Mouse (Mus musculus) heart, postnatal 0 days (tissue): ENCODE measurements around the gene Phc3. TPM values are rescaled to one million over a fixed set of nuclear protein-coding genes. Genes with fewer than 3 reads are reported as not detected.

Experiments
- ATAC-seq: fragments of 200-750 bp; cut with Nextera tagmentation; 2 replicates; pipeline ENCODE4 v1.8.0; 2017; ENCODE audit warnings: low read depth, moderate number of reproducible peaks, moderate library complexity; ENCODE audit not compliant: insufficient read depth
- DNase-seq: peaks from one replicate; pipeline ENCODE4 v3.0.0-alpha.2; 2016; ENCODE audit warnings: low spot score
- H3K27ac ChIP-seq: fragments of 300-500 bp; sonication (generic); 2 replicates; pipeline ENCODE4 v1.5.1; 2014; ENCODE audit warnings: low read depth, mild to moderate bottlenecking
- H3K27me3 ChIP-seq: fragments of 300-500 bp; sonication (generic); 2 replicates; pipeline ENCODE4 v1.6.1; 2014; ENCODE audit warnings: low read length, mixed read lengths; ENCODE audit not compliant: control insufficient read depth, insufficient read depth
- H3K36me3 ChIP-seq: fragments of 300-500 bp; sonication (generic); replicated peaks from 2 replicates; pipeline ENCODE4 v1.6.1; 2014; ENCODE audit warnings: low read length, mixed read lengths; ENCODE audit not compliant: control insufficient read depth, insufficient read depth
- H3K4me1 ChIP-seq: fragments of 300-500 bp; sonication (generic); 2 replicates; pipeline ENCODE4 v1.6.1; 2014; ENCODE audit warnings: antibody characterized with exemption; ENCODE audit not compliant: control insufficient read depth, insufficient read depth
- H3K4me2 ChIP-seq: fragments of 300-500 bp; sonication (generic); 2 replicates; pipeline ENCODE4 v1.6.1; 2014; ENCODE audit warnings: low read depth, mild to moderate bottlenecking, low read length, moderate library complexity
- H3K4me3 ChIP-seq: fragments of 300-500 bp; sonication (generic); 2 replicates; pipeline ENCODE4 v1.5.1; 2014; ENCODE audit warnings: low read depth, low read length
- H3K9ac ChIP-seq: fragments of 300-500 bp; sonication (generic); replicated peaks from 2 replicates; pipeline ENCODE4 v1.6.1; 2014; ENCODE audit warnings: low read depth, low read length, mixed read lengths
- H3K9me3 ChIP-seq: fragments of 300-500 bp; sonication (generic); replicated peaks from 2 replicates; pipeline ENCODE4 v1.6.1; 2016; ENCODE audit warnings: low read length; ENCODE audit not compliant: control insufficient read depth
- CTCF ChIP-seq: IDR thresholded peaks from 2 replicates; pipeline ENCODE4 v1.5.1; 2016; ENCODE audit warnings: antibody characterized with exemption, control low read depth, low read depth
- EP300 ChIP-seq: IDR thresholded peaks from 2 replicates; pipeline ENCODE4 v1.6.1; 2016; ENCODE audit warnings: antibody characterized with exemption, low read depth
- WGBS: fragments of 180-500 bp; shearing (Covaris S2); extraction: QIAGEN DNeasy Blood & Tissue Kit; methylation state at CpG from one replicate; pipeline ENCODE4 v1.1.7; 2014; 5-methylcytosine and 5-hydroxymethylcytosine counted together
- polyA plus RNA-seq: library from polyadenylated mRNA; unstranded; fragments of >200 nt; fragmentation: Nextera tagmentation; extraction: Ambion mirVana; gene quantifications from 2 replicates; pipeline ENCODE4 v1.2.1, GENCODE M21; 2015
- total RNA-seq: library from RNA; depleted of rRNA; stranded (reverse); fragments of >200 nt; gene quantifications from 2 replicates; pipeline ENCODE4 v1.2.3, GENCODE M21; 2014; ENCODE audit warnings: low replicate concordance

The Phc3 gene
- total and polyA plus RNA-seq, 2 experiments from 2014 or later: 3.3 to 10.3 TPM

DNA sequence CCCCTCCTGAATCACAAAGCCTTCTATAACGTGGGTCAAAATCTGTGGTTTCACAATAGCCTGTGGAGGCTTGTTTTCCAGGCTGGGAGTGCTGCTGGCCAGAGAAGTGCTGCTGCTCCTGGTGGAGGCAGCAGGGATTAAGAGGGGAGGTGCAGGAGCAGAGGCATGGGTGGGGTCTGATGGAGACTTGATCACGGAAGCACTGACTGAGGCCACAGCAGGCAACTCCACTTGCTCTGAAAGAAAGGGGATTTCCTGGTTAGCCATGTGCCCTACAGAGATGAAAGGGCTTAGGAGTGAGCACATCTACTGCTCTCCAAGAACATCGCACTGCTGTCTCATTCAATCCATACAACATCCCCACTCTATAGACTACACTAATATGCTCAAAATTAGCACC lies 39.4 kb downstream of the Phc3 start:
- no peaks in the 10 kb centered on the region for H3K4me1 ChIP-seq
- H3K4me2 ChIP-seq: no peak overlapping the region
- no peaks in the 10 kb centered on the region for H3K27me3 ChIP-seq
- no peak overlapping the region for H3K4me3 ChIP-seq
- H3K36me3 ChIP-seq: peaks cover 41% of the 10 kb centered on the region
- TF ChIP-seq CTCF (peak; percentile 27), EP300 (no peak)
- no peak overlapping the region for H3K27ac ChIP-seq
- H3K9me3 ChIP-seq: no peaks in the 10 kb centered on the region
- DNase-seq: peak; percentile 38
- ATAC-seq: peak; percentile 70
- 62% methylated on average over 3 of the region's 3 CpGs for WGBS
- H3K9ac ChIP-seq: no peak overlapping the region

DNA sequence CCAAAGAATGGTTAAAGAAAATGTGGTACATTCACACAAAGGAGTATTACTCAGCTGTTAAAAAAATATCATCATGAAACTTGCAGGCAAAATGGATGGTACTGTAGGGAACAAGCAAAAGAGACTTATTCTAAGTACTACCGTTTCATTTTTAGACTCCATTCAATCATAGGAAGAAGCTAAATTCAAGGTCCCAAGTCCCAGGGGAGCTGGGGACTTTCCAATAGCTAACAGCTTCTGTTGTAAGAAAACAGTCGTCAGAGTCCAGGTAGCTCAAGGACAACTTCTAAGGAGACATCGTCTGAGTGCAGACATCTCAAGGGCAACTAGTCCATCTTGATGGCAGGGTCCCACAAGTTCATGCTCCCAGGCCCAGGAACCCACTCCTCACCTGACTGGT lies 41.6 kb downstream of the Phc3 start:
- Histone ChIP-seq H3K9me3 (no peaks in the 10 kb centered on the region), H3K27me3 (no peaks in the 10 kb centered on the region), H3K9ac (no peak overlapping the region), H3K4me1 (no peaks in the 10 kb centered on the region), H3K4me2 (no peak overlapping the region), H3K4me3 (no peak overlapping the region), H3K36me3 (peaks cover 42% of the 10 kb centered on the region), H3K27ac (no peak overlapping the region)
- ATAC-seq (no peak), DNase-seq (no peak)
- TF ChIP-seq EP300 (no peak), CTCF (no peak)
- WGBS: 80% methylated on average over 3 of the region's 3 CpGs

DNA sequence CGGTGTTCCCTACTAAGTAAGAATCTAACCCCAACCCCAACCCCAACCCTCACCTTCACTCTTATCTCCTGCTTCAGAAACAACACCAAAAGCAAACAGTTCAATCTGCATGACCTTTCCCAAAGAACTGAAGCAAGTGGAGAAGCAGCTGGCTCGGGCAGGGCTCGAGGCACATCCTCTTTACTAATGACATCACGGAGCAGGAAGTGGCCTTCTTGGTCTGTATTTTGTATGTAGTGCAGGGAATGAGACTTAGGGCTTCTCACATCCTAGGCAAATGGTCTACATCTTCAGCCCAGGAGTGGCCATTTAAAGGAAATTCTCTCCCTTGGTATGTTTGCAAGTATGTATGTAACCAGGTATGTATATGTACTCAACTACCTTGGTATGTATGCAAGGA lies 52.1 kb downstream of the Phc3 start:
- no peak for TF ChIP-seq CTCF
- TF ChIP-seq EP300: no peak
- Histone ChIP-seq H3K9me3 (no peaks in the 10 kb centered on the region), H3K4me2 (no peak overlapping the region), H3K27me3 (no peaks in the 10 kb centered on the region), H3K9ac (no peak overlapping the region), H3K36me3 (peaks cover 57% of the 10 kb centered on the region), H3K4me1 (no peaks in the 10 kb centered on the region), H3K27ac (no peak overlapping the region), H3K4me3 (no peak overlapping the region)
- no peak for ATAC-seq
- WGBS: 62% methylated on average over 4 of the region's 4 CpGs
- DNase-seq: no peak

DNA sequence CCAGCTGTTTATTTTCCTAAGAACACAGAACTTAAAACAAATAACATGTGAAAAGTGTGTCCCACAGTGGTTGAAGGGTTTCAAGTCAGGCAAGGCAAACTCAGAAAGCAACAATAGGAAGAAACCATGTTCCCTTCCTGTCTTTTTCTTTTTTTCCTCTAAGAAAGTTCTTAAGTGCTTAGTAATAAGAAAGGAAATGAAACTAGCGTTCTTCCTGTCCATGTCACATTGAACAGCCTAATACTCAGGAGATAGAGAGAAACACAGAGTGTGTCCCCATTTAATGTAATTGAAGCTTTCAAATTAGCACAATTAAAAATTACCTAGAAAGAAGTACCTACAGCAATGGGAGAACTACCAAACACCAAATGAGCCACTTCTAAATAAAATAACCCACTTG lies 64.6 kb downstream of the Phc3 start:
- no peak overlapping the region for H3K4me3 ChIP-seq
- H3K27me3 ChIP-seq: no peaks in the 10 kb centered on the region
- WGBS: 77% methylated on average over 1 of the region's 1 CpGs
- no peaks in the 10 kb centered on the region for H3K9me3 ChIP-seq
- no peak overlapping the region for H3K9ac ChIP-seq
- peaks cover 52% of the 10 kb centered on the region for H3K36me3 ChIP-seq
- no peak for TF ChIP-seq CTCF
- TF ChIP-seq EP300: no peak
- no peak overlapping the region for H3K27ac ChIP-seq
- no peaks in the 10 kb centered on the region for H3K4me1 ChIP-seq
- no peak overlapping the region for H3K4me2 ChIP-seq
- ATAC-seq (no peak), DNase-seq (no peak)

DNA sequence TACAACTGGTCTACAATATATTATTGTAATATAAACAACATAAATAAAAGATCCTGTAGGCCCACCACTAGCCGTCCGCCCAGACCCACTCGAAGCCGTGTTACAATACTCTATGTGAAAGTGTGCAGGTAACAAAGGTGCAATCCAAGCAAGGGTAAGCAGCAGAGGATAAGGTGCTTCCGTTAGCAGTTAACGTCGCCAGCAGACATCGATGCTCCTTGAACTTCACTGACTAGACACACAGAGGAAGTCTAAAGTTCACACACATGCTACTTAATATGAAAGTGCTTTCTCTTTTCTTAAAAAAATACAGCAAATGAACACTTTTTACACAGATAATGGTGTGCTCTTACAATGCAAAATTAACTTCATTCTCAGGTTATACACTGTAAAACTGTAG lies 69.8 kb downstream of the Phc3 start:
- Histone ChIP-seq H3K9me3 (no peaks in the 10 kb centered on the region), H3K27ac (no peak overlapping the region), H3K4me1 (no peaks in the 10 kb centered on the region), H3K27me3 (no peaks in the 10 kb centered on the region), H3K9ac (no peak overlapping the region), H3K4me2 (no peak overlapping the region), H3K4me3 (no peak overlapping the region), H3K36me3 (peaks cover 43% of the 10 kb centered on the region)
- no peak for DNase-seq
- no peak for ATAC-seq
- 93% methylated on average over 8 of the region's 8 CpGs for WGBS
- TF ChIP-seq CTCF (no peak), EP300 (no peak)

DNA sequence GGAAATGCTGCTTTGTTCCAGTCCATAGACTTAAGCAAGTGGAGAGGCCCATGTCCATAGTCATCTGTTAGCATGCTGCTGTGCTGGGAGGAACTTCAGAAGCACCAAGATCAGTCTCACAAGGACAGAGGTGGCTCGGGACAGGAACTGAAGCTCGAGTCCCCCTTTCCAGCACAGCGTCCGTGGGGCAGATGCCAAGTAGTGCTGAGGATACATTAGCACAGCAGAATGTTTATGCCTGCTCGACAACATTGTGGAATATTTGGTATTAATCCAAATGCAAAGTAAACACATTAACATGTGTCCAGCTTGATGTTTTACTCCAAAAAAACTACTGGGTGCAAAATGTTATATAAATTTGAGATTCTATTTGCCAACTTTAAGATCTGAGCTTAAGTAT lies 72.5 kb downstream of the Phc3 start:
- peaks cover 41% of the 10 kb centered on the region for H3K36me3 ChIP-seq
- TF ChIP-seq CTCF (no peak), EP300 (no peak)
- no peaks in the 10 kb centered on the region for H3K27me3 ChIP-seq
- H3K27ac ChIP-seq: no peak overlapping the region
- no peak for ATAC-seq
- DNase-seq: no peak
- 79% methylated on average over 5 of the region's 5 CpGs for WGBS
- no peaks in the 10 kb centered on the region for H3K9me3 ChIP-seq
- no peaks in the 10 kb centered on the region for H3K4me1 ChIP-seq
- H3K4me2 ChIP-seq: no peak overlapping the region
- no peak overlapping the region for H3K9ac ChIP-seq
- no peak overlapping the region for H3K4me3 ChIP-seq
